Mouse (Mus musculus): ENCODE data around the gene Fhit.

Fhit gene

GRCm38 (mm10) chr14:10166641-10167429 lies 995.0 kb downstream of the Fhit start:
- DNase-seq (ENCODE audit: low read depth, low spot score) = no peak

- no peak for DNase-seq (ENCODE audit: low read depth, low spot score)
These were observed 1012.0 kb downstream of the Fhit start for GRCm38 (mm10) chr14:10149872-10150271.

- no peak for DNase-seq (ENCODE audit: low read depth, low spot score)
These were observed 1022.5 kb downstream of the Fhit start for GRCm38 (mm10) chr14:10139311-10139710.

- DNase-seq (ENCODE audit: low read depth, low spot score) = no peak
These were observed 1028.0 kb downstream of the Fhit start for GRCm38 (mm10) chr14:10133873-10134272.

- DNase-seq (ENCODE audit: low read depth, low spot score) = no peak
These were observed 1032.2 kb downstream of the Fhit start for GRCm38 (mm10) chr14:10129675-10130074.

GRCm38 (mm10) chr14:10129088-10129487 lies 1032.7 kb downstream of the Fhit start:
- DNase-seq (ENCODE audit: low read depth, low spot score) = no peak

- no peak for DNase-seq (ENCODE audit: low read depth, low spot score)
These were observed 1035.3 kb downstream of the Fhit start for GRCm38 (mm10) chr14:10126536-10126935.

- DNase-seq (ENCODE audit: low read depth, low spot score) = no peak
These were observed 1039.7 kb downstream of the Fhit start for GRCm38 (mm10) chr14:10122176-10122575.

GRCm38 (mm10) chr14:10096236-10096635 lies 1065.6 kb downstream of the Fhit start:
- no peak for DNase-seq (ENCODE audit: low read depth, low spot score)

- no peak for DNase-seq (ENCODE audit: low read depth, low spot score)
These were observed 1082.8 kb downstream of the Fhit start for GRCm38 (mm10) chr14:10079062-10079461.

GRCm38 (mm10) chr14:10049947-10050346 lies 1111.9 kb downstream of the Fhit start:
- DNase-seq (ENCODE audit: low read depth, low spot score) = no peak

GRCm38 (mm10) chr14:10047123-10047783 lies 1114.6 kb downstream of the Fhit start:
- DNase-seq (ENCODE audit: low read depth, low spot score) = no peak

GRCm38 (mm10) chr14:10046336-10047122 lies 1115.3 kb downstream of the Fhit start:
- DNase-seq (ENCODE audit: low read depth, low spot score) = no peak

- DNase-seq (ENCODE audit: low read depth, low spot score) = no peak
These were observed 1123.8 kb downstream of the Fhit start for GRCm38 (mm10) chr14:10038021-10038420.

GRCm38 (mm10) chr14:10036685-10037215 lies 1125.1 kb downstream of the Fhit start:
- DNase-seq (ENCODE audit: low read depth, low spot score) = no peak

- DNase-seq (ENCODE audit: low read depth, low spot score) = no peak
These were observed 1126.2 kb downstream of the Fhit start for GRCm38 (mm10) chr14:10035682-10036081.

GRCm38 (mm10) chr14:10035270-10035669 lies 1126.6 kb downstream of the Fhit start:
- no peak for DNase-seq (ENCODE audit: low read depth, low spot score)

- no peak for DNase-seq (ENCODE audit: low read depth, low spot score)
These were observed 1138.5 kb downstream of the Fhit start for GRCm38 (mm10) chr14:10023382-10023781.

GRCm38 (mm10) chr14:10022304-10022703 lies 1139.5 kb downstream of the Fhit start:
- DNase-seq (ENCODE audit: low read depth, low spot score) = no peak

- DNase-seq (ENCODE audit: low read depth, low spot score) = no peak
These were observed 1141.3 kb downstream of the Fhit start for GRCm38 (mm10) chr14:10020400-10021140.

GRCm38 (mm10) chr14:10013817-10014266 lies 1148.0 kb downstream of the Fhit start:
- no peak for DNase-seq (ENCODE audit: low read depth, low spot score)

Data from WW6 (cell line).